Mouse (Mus musculus) spleen, postnatal 14 days (tissue): ENCODE data around the gene Olfr1415.
A peak's percentile ranks its signal among the peaks of the same experiment; 100 is the strongest.
"Not testable (repeated sequence)": the region's sequence is repeated elsewhere in the genome, so short reads cannot be mapped to it uniquely, and the experiment has no call there.

Experiments used
- DNase-seq, 2 experiments: peaks; one replicate each; pipeline ENCODE4 v3.0.0; 2021 to 2022; ENCODE audit warnings: low spot score in 2 of 2

Olfr1415 gene

GRCm38 (mm10) chr1:92496001-92496400 is at the start of gene Olfr1415:
TSS of gene Olfr1415 (minus strand) at chr1:92496101.
- no peak for DNase-seq

- no peak for DNase-seq
Measured at GRCm38 (mm10) chr1:92539071-92539470, 43.2 kb upstream of the Olfr1415 start.

GRCm38 (mm10) chr1:92536972-92537371 is 41.1 kb upstream of the Olfr1415 start:
- no peak for DNase-seq

- no peak for DNase-seq
Measured at GRCm38 (mm10) chr1:92523764-92524163, 27.9 kb upstream of the Olfr1415 start.

GRCm38 (mm10) chr1:92521376-92521775 is 25.5 kb upstream of the Olfr1415 start:
- no peak for DNase-seq

- no peak for DNase-seq
Measured at GRCm38 (mm10) chr1:92519046-92519445, 23.1 kb upstream of the Olfr1415 start.

GRCm38 (mm10) chr1:92518561-92518960 is 22.7 kb upstream of the Olfr1415 start, which contains the start of gene Olfr1414:
TSS of gene Olfr1414 (minus strand) at chr1:92518661.
- no peak for DNase-seq

GRCm38 (mm10) chr1:92515390-92515789 is 19.5 kb upstream of the Olfr1415 start:
- no peak for DNase-seq

GRCm38 (mm10) chr1:92511646-92512045 is 15.7 kb upstream of the Olfr1415 start:
- not testable (repeated sequence) for DNase-seq

- no peak for DNase-seq
Measured at GRCm38 (mm10) chr1:92485013-92485412, 10.9 kb downstream of the Olfr1415 start, which contains the start of gene Olfr1416. TSS of gene Olfr1416 (minus strand) at chr1:92485113.

GRCm38 (mm10) chr1:92474066-92474578 is 21.8 kb downstream of the Olfr1415 start:
- no peak for DNase-seq

- peak; percentile 92 to 95 for DNase-seq
Measured at GRCm38 (mm10) chr1:92473165-92474041, 22.5 kb downstream of the Olfr1415 start, which contains the start of gene Ndufa10. TSS of gene Ndufa10 (minus strand) at chr1:92473860.

- DNase-seq: no peak
Measured at GRCm38 (mm10) chr1:92468891-92469290, 27.0 kb downstream of the Olfr1415 start.

GRCm38 (mm10) chr1:92458416-92458815 is 37.5 kb downstream of the Olfr1415 start:
- no peak for DNase-seq

- DNase-seq: no peak
Measured at GRCm38 (mm10) chr1:92457758-92458157, 38.1 kb downstream of the Olfr1415 start.

- no peak for DNase-seq
Measured at GRCm38 (mm10) chr1:92453751-92454445, 42.0 kb downstream of the Olfr1415 start.

GRCm38 (mm10) chr1:92448293-92448692 is 47.6 kb downstream of the Olfr1415 start:
- no peak for DNase-seq

- no peak for DNase-seq
Measured at GRCm38 (mm10) chr1:92441453-92442063, 54.3 kb downstream of the Olfr1415 start.

- DNase-seq: no peak
Measured at GRCm38 (mm10) chr1:92440066-92440750, 55.7 kb downstream of the Olfr1415 start.
